Mouse (Mus musculus): ENCODE results near the gene Vsnl1. TPM values are rescaled to one million over a fixed set of nuclear protein-coding genes. Genes with fewer than 3 reads are reported as not detected.
A peak's percentile ranks its signal among the peaks of the same experiment; 100 is the strongest.

The Vsnl1 gene
- polyA plus RNA-seq, 1 experiment from 2014 or later, result 4.5 TPM

GRCm38 (mm10) chr12:11435246-11436022 is 979 bp downstream of the Vsnl1 start:
- Histone ChIP-seq H3K4me2 (ENCODE audit: low read depth) (peak overlapping the region; percentile 56), H3K4me1 (ENCODE audit: control insufficient read depth, insufficient read depth, low read length) (peaks cover 2% of the 10 kb centered on the region; the same call in 1 of the 2 replicates), H3K36me3 (ENCODE audit: control insufficient read depth, insufficient read depth, low read length) (no peaks in the 10 kb centered on the region), H3K27me3 (ENCODE audit: control insufficient read depth, insufficient read depth, low read length) (0 out of 2 replicates have a peak, but pooled peaks cover 5% of the 10 kb centered on the region), H3K4me3 (ENCODE audit: low read depth, low read length) (peak overlapping the region; percentile 21), H3K9me3 (ENCODE audit: control insufficient read depth, low read length) (no peaks in the 10 kb centered on the region), H3K9ac (ENCODE audit: low read length) (no peak overlapping the region), H3K27ac (ENCODE audit: low read depth, low read length) (no peak overlapping the region)
- 10% methylated on average over 15 of the region's 15 CpGs for WGBS
- no peak for DNase-seq (ENCODE audit: low spot score)
- ATAC-seq (ENCODE audit: insufficient read depth, low FRiP score, low TSS enrichment), result no peak

GRCm38 (mm10) chr12:11434446-11434845 is 2.0 kb downstream of the Vsnl1 start:
- ATAC-seq (ENCODE audit: insufficient read depth, low FRiP score, low TSS enrichment) (no peak), DNase-seq (ENCODE audit: low spot score) (no peak)
- Histone ChIP-seq H3K36me3 (ENCODE audit: control insufficient read depth, insufficient read depth, low read length) (no peaks in the 10 kb centered on the region), H3K27me3 (ENCODE audit: control insufficient read depth, insufficient read depth, low read length) (0 out of 2 replicates have a peak, but pooled peaks cover 5% of the 10 kb centered on the region), H3K4me1 (ENCODE audit: control insufficient read depth, insufficient read depth, low read length) (peaks cover 2% of the 10 kb centered on the region; the same call in 1 of the 2 replicates), H3K9me3 (ENCODE audit: control insufficient read depth, low read length) (no peaks in the 10 kb centered on the region), H3K27ac (ENCODE audit: low read depth, low read length) (no peak overlapping the region), H3K4me2 (ENCODE audit: low read depth) (no peak overlapping the region), H3K4me3 (ENCODE audit: low read depth, low read length) (no peak overlapping the region), H3K9ac (ENCODE audit: low read length) (no peak overlapping the region)
- WGBS, result 85% methylated on average over 8 of the region's 8 CpGs

GRCm38 (mm10) chr12:11433716-11434115 is 2.7 kb downstream of the Vsnl1 start:
- WGBS, result 39% methylated on average over 1 of the region's 1 CpGs

DNA sequence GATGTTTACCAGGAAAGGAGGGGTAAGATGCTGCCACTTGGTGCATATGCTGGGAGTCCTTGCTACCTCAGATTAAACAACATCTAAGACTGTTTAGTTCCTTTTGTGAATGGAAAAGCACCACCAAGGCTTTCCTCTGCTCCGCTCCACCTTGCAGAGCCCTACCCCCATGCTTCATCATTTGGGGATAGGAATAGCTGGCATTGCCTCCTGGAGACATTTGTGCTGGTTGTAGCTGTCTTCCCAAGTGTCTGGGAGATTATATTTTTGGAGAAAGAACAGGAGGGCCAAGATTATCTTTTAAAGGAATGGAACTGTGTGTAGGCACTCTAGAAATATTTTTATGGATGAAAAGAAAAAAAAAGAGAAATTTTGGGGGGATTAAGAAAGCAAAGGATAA is 3.3 kb downstream of the Vsnl1 start:
- H3K27me3 ChIP-seq (ENCODE audit: control insufficient read depth, insufficient read depth, low read length), result 0 out of 2 replicates have a peak, but pooled peaks cover 5% of the 10 kb centered on the region
- no peaks in the 10 kb centered on the region for H3K36me3 ChIP-seq (ENCODE audit: control insufficient read depth, insufficient read depth, low read length)
- H3K4me1 ChIP-seq (ENCODE audit: control insufficient read depth, insufficient read depth, low read length), result peaks cover 2% of the 10 kb centered on the region; the same call in 1 of the 2 replicates
- ATAC-seq (ENCODE audit: insufficient read depth, low FRiP score, low TSS enrichment) (no peak), DNase-seq (ENCODE audit: low spot score) (no peak)
- WGBS, result 97% methylated on average over 1 of the region's 1 CpGs
- no peak overlapping the region for H3K9ac ChIP-seq (ENCODE audit: low read length)
- H3K9me3 ChIP-seq (ENCODE audit: control insufficient read depth, low read length), result no peaks in the 10 kb centered on the region
- no peak overlapping the region for H3K27ac ChIP-seq (ENCODE audit: low read depth, low read length)
- H3K4me2 ChIP-seq (ENCODE audit: low read depth), result no peak overlapping the region
- no peak overlapping the region for H3K4me3 ChIP-seq (ENCODE audit: low read depth, low read length)

More at GRCm38 (mm10) chr12:11433716-11434115, 2.7 kb downstream of the Vsnl1 start:
- ATAC-seq (ENCODE audit: insufficient read depth, low FRiP score, low TSS enrichment), result no peak
- Histone ChIP-seq H3K9me3 (ENCODE audit: control insufficient read depth, low read length) (no peaks in the 10 kb centered on the region), H3K27me3 (ENCODE audit: control insufficient read depth, insufficient read depth, low read length) (0 out of 2 replicates have a peak, but pooled peaks cover 5% of the 10 kb centered on the region), H3K27ac (ENCODE audit: low read depth, low read length) (no peak overlapping the region), H3K4me2 (ENCODE audit: low read depth) (no peak overlapping the region), H3K9ac (ENCODE audit: low read length) (no peak overlapping the region), H3K36me3 (ENCODE audit: control insufficient read depth, insufficient read depth, low read length) (no peaks in the 10 kb centered on the region), H3K4me3 (ENCODE audit: low read depth, low read length) (no peak overlapping the region), H3K4me1 (ENCODE audit: control insufficient read depth, insufficient read depth, low read length) (peaks cover 2% of the 10 kb centered on the region; the same call in 1 of the 2 replicates)
- no peak for DNase-seq (ENCODE audit: low spot score)

DNA sequence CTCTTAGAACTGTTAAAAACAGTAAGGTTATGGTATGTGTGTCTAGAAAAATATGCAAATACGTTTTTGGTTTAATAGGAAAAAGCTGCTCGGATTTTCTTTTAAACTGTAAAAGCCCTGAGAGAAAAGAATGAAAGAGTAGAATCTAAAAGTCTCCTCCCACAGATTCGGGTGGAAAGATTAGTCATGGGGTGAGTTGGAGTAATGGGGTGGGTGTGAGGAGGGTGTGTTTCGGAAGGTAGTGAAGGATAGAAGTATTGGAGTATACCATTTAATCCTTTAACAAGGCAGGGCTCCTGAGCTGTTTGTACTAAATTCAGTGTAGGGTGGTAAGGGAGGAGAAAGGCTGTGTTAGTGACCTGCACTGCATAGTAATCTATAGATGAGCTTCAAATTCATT is 9.0 kb downstream of the Vsnl1 start:
- WGBS, result 75% methylated on average over 4 of the region's 4 CpGs
- no peak for ATAC-seq (ENCODE audit: insufficient read depth, low FRiP score, low TSS enrichment)
- H3K36me3 ChIP-seq (ENCODE audit: control insufficient read depth, insufficient read depth, low read length), result no peaks in the 10 kb centered on the region

GRCm38 (mm10) chr12:11418112-11418511 is 18.3 kb downstream of the Vsnl1 start:
- DNase-seq (ENCODE audit: low spot score), result no peak
- H3K4me3 ChIP-seq (ENCODE audit: low read depth, low read length), result no peak overlapping the region
- H3K4me1 ChIP-seq (ENCODE audit: control insufficient read depth, insufficient read depth, low read length), result no peaks in the 10 kb centered on the region
- H3K27ac ChIP-seq (ENCODE audit: low read depth, low read length), result no peak overlapping the region
- no peak for ATAC-seq (ENCODE audit: insufficient read depth, low FRiP score, low TSS enrichment)
- peaks cover 2% of the 10 kb centered on the region; the same call in 1 of the 2 replicates for H3K9me3 ChIP-seq (ENCODE audit: control insufficient read depth, low read length)
- no peaks in the 10 kb centered on the region for H3K36me3 ChIP-seq (ENCODE audit: control insufficient read depth, insufficient read depth, low read length)
- 89% methylated on average over 6 of the region's 6 CpGs for WGBS
- no peak overlapping the region for H3K4me2 ChIP-seq (ENCODE audit: low read depth)
- no peak overlapping the region for H3K9ac ChIP-seq (ENCODE audit: low read length)
- no peaks in the 10 kb centered on the region for H3K27me3 ChIP-seq (ENCODE audit: control insufficient read depth, insufficient read depth, low read length)

More for the DNA sequence above, 9.0 kb downstream of the Vsnl1 start:
- H3K9me3 ChIP-seq (ENCODE audit: control insufficient read depth, low read length), result no peaks in the 10 kb centered on the region
- H3K9ac ChIP-seq (ENCODE audit: low read length), result no peak overlapping the region
- H3K4me2 ChIP-seq (ENCODE audit: low read depth), result no peak overlapping the region
- H3K27ac ChIP-seq (ENCODE audit: low read depth, low read length), result no peak overlapping the region
- no peaks in the 10 kb centered on the region for H3K4me1 ChIP-seq (ENCODE audit: control insufficient read depth, insufficient read depth, low read length)
- H3K4me3 ChIP-seq (ENCODE audit: low read depth, low read length), result no peak overlapping the region
- H3K27me3 ChIP-seq (ENCODE audit: control insufficient read depth, insufficient read depth, low read length), result no peaks in the 10 kb centered on the region
- DNase-seq (ENCODE audit: low spot score), result no peak

- Histone ChIP-seq H3K4me2 (ENCODE audit: low read depth) (no peak overlapping the region), H3K4me3 (ENCODE audit: low read depth, low read length) (no peak overlapping the region), H3K27ac (ENCODE audit: low read depth, low read length) (no peak overlapping the region), H3K36me3 (ENCODE audit: control insufficient read depth, insufficient read depth, low read length) (no peaks in the 10 kb centered on the region), H3K4me1 (ENCODE audit: control insufficient read depth, insufficient read depth, low read length) (no peaks in the 10 kb centered on the region), H3K9me3 (ENCODE audit: control insufficient read depth, low read length) (no peaks in the 10 kb centered on the region), H3K27me3 (ENCODE audit: control insufficient read depth, insufficient read depth, low read length) (no peaks in the 10 kb centered on the region), H3K9ac (ENCODE audit: low read length) (no peak overlapping the region)
- WGBS, result 91% methylated on average over 4 of the region's 4 CpGs
- ATAC-seq (ENCODE audit: insufficient read depth, low FRiP score, low TSS enrichment), result no peak
- DNase-seq (ENCODE audit: low spot score), result no peak
Measured at GRCm38 (mm10) chr12:11407679-11408078, 28.7 kb downstream of the Vsnl1 start.

DNA sequence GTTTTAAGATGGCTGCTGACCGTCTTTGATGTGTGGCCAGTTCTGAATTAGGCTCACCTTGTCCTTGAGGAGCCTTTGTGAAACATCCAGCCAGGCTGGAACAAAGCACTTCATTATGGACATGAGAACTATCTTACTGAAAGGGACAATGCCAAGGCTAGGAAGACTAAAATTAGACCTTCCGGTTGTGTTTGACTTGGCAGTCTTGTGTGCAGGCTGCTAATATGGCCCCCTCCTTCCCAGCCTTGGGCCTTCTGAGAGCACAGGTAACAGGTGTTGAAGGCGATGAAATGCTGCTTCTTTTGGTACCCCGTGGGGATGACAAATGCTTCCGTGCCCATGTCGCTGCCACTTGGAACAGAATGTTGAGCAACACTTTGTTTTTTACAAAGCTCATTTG is 37.6 kb downstream of the Vsnl1 start:
- no peak for DNase-seq (ENCODE audit: low spot score)
- H3K27me3 ChIP-seq (ENCODE audit: control insufficient read depth, insufficient read depth, low read length), result no peaks in the 10 kb centered on the region
- 89% methylated on average over 6 of the region's 6 CpGs for WGBS
- H3K9ac ChIP-seq (ENCODE audit: low read length), result no peak overlapping the region
- no peaks in the 10 kb centered on the region for H3K4me1 ChIP-seq (ENCODE audit: control insufficient read depth, insufficient read depth, low read length)
- no peaks in the 10 kb centered on the region for H3K9me3 ChIP-seq (ENCODE audit: control insufficient read depth, low read length)
- no peak for ATAC-seq (ENCODE audit: insufficient read depth, low FRiP score, low TSS enrichment)
- no peak overlapping the region for H3K4me2 ChIP-seq (ENCODE audit: low read depth)
- H3K36me3 ChIP-seq (ENCODE audit: control insufficient read depth, insufficient read depth, low read length), result no peaks in the 10 kb centered on the region
- H3K4me3 ChIP-seq (ENCODE audit: low read depth, low read length), result no peak overlapping the region
- no peak overlapping the region for H3K27ac ChIP-seq (ENCODE audit: low read depth, low read length)

GRCm38 (mm10) chr12:11397029-11397428 is 39.4 kb downstream of the Vsnl1 start:
- H3K4me1 ChIP-seq (ENCODE audit: control insufficient read depth, insufficient read depth, low read length), result no peaks in the 10 kb centered on the region
- H3K27ac ChIP-seq (ENCODE audit: low read depth, low read length), result no peak overlapping the region
- no peaks in the 10 kb centered on the region for H3K27me3 ChIP-seq (ENCODE audit: control insufficient read depth, insufficient read depth, low read length)
- no peak overlapping the region for H3K4me3 ChIP-seq (ENCODE audit: low read depth, low read length)
- DNase-seq (ENCODE audit: low spot score) (no peak), ATAC-seq (ENCODE audit: insufficient read depth, low FRiP score, low TSS enrichment) (no peak)
- no peaks in the 10 kb centered on the region for H3K9me3 ChIP-seq (ENCODE audit: control insufficient read depth, low read length)
- H3K4me2 ChIP-seq (ENCODE audit: low read depth), result no peak overlapping the region
- H3K9ac ChIP-seq (ENCODE audit: low read length), result no peak overlapping the region
- no peaks in the 10 kb centered on the region for H3K36me3 ChIP-seq (ENCODE audit: control insufficient read depth, insufficient read depth, low read length)
- 87% methylated on average over 5 of the region's 5 CpGs for WGBS
